Comparison of ENCODE assay signal across 20 mouse cellular contexts in the genomic region with DNA sequence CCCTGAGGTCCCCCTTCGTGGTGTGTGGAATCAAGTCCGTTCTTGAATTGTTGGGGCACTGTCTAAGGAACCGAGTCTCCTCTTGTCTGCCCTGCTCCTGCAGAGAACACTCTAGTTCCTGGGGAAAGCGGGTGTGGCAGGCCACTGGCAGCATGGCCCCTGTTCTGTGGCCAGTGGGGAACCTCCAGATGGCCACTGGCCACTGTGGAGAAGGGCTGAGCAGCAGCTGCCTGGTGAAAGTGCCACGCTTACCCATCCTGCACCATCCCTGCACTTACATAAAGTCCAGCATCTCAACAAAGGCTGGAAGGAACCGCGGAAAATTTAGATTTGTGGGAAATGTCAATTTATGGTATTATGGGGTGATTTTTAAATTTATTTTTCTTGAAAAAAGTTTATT. TPM values are rescaled to one million over a fixed set of nuclear protein-coding genes. Genes with fewer than 3 reads are reported as not detected.
DNase-seq lines count a peak whose midpoint lies in the region; ATAC-seq and TF ChIP-seq lines count a peak whose summit lies in the region.
"Had no signal": no experiment of that assay in that cellular context is flagged by ENCODE, and none has a peak within 500 bp of the region (broad histone marks: within the 10 kb centered on the region; RNA-seq: fewer than 3 reads in every experiment).

No protein-coding gene starts in this region.

- no peak for ATAC-seq in embryonic facial prominence, embryonic 12.5 days (ENCODE audit: insufficient number of reproducible peaks, insufficient read depth, low FRiP score, low TSS enrichment)
- ATAC-seq: forebrain, embryonic 16.5 days; hindbrain, postnatal 0 days had no signal

- 79% methylated on average over 7 of the region's 7 CpGs for WGBS in embryonic facial prominence, embryonic 12.5 days
- WGBS in embryonic facial prominence, embryonic 10.5 days = 92% methylated on average over 7 of the region's 7 CpGs
- WGBS in thymus, adult 2 months = 94% methylated on average over 7 of the region's 7 CpGs
- 88% methylated on average over 7 of the region's 7 CpGs for WGBS in limb, embryonic 10.5 days

- H3K27ac ChIP-seq in embryonic facial prominence, embryonic 12.5 days = peak overlapping the region; percentile 42; the same call in 1 of the 2 replicates
- H3K27ac ChIP-seq in embryonic facial prominence, embryonic 10.5 days (replicated peaks) = no peak overlapping the region; the same call in 1 of the 2 replicates
- no peak overlapping the region for H3K27ac ChIP-seq in thymus, adult 2 months (ENCODE audit: control insufficient read depth, insufficient read depth, low read length)
- H3K27ac ChIP-seq in limb, embryonic 10.5 days = 0 out of 2 replicates have a peak overlapping the region, but pooled peaks have one; percentile 7
- H3K27ac ChIP-seq: heart, adult 2 months; heart, embryonic 15.5 days; hindbrain, embryonic 13.5 days; hindbrain, postnatal 0 days had no signal

- no peak overlapping the region for H3K4me3 ChIP-seq in embryonic facial prominence, embryonic 12.5 days
- no peak overlapping the region for H3K4me3 ChIP-seq in embryonic facial prominence, embryonic 10.5 days
- H3K4me3 ChIP-seq in thymus, adult 2 months (ENCODE audit: control insufficient read depth, insufficient read depth, low read length) = no peak overlapping the region
- no peak overlapping the region for H3K4me3 ChIP-seq in limb, embryonic 10.5 days
- H3K4me3 ChIP-seq in myocyte = no peak overlapping the region
- H3K4me3 ChIP-seq: heart, adult 2 months; heart, embryonic 15.5 days; hindbrain, embryonic 13.5 days had no signal

- no peak for TF ChIP-seq POLR2A in thymus, adult 2 months (IDR thresholded peaks at IDR 0.05; ENCODE audit: control insufficient read depth, extremely low read depth, insufficient read depth, low read length, poor library complexity)
- no peak for TF ChIP-seq POLR2A in myocyte (IDR thresholded peaks at IDR 0.05; ENCODE audit: insufficient read length, low read depth)

- H3K79me2 ChIP-seq in myocyte (ENCODE audit: control insufficient read depth, insufficient read depth) = peaks cover 6% of the 10 kb centered on the region

- no peak overlapping the region for H3K4me2 ChIP-seq in embryonic facial prominence, embryonic 12.5 days (replicated peaks)
- H3K4me2 ChIP-seq in myocyte (ENCODE audit: low read depth) = no peak overlapping the region
- H3K4me2 ChIP-seq: heart, embryonic 11.5 days; heart, embryonic 15.5 days; hindbrain, embryonic 13.5 days had no signal

- peaks cover 33% of the 10 kb centered on the region for H3K4me1 ChIP-seq in embryonic facial prominence, embryonic 12.5 days
- peaks cover 18% of the 10 kb centered on the region; the same call in 1 of the 2 replicates for H3K4me1 ChIP-seq in embryonic facial prominence, embryonic 10.5 days
- no peaks in the 10 kb centered on the region for H3K4me1 ChIP-seq in thymus, adult 2 months (replicated peaks; ENCODE audit: control insufficient read depth, insufficient read depth, low read length)
- H3K4me1 ChIP-seq in limb, embryonic 10.5 days = peaks cover 37% of the 10 kb centered on the region
- H3K4me1 ChIP-seq: hindbrain, embryonic 13.5 days had no signal

- peaks cover 43% of the 10 kb centered on the region for H3K36me3 ChIP-seq in embryonic facial prominence, embryonic 12.5 days
- H3K36me3 ChIP-seq in embryonic facial prominence, embryonic 10.5 days (replicated peaks) = peaks cover 78% of the 10 kb centered on the region
- H3K36me3 ChIP-seq in thymus, adult 2 months (ENCODE audit: control insufficient read depth, insufficient read depth, low read length) = peaks cover 24% of the 10 kb centered on the region
- H3K36me3 ChIP-seq in limb, embryonic 10.5 days = peaks cover 70% of the 10 kb centered on the region
- no peaks in the 10 kb centered on the region for H3K36me3 ChIP-seq in myocyte (ENCODE audit: control insufficient read depth, insufficient read depth)

- TF ChIP-seq CTCF in thymus, adult 2 months (IDR thresholded peaks at IDR 0.05; ENCODE audit: borderline replicate concordance, control insufficient read depth, extremely low read depth, insufficient read depth, low read length, poor library complexity) = 0 out of 2 replicates have a peak, but pooled peaks have one; percentile 16

- no peak for DNase-seq in embryonic facial prominence, embryonic 10.5 days (ENCODE audit: low spot score)
- no peak for DNase-seq in thymus, adult 2 months
- DNase-seq in thymus, postnatal 25 days = no peak
- DNase-seq in limb, embryonic 10.5 days (ENCODE audit: low spot score) = no peak
- DNase-seq in frontal cortex, adult 2 months (ENCODE audit: extremely low spot score in 1 of 2, low spot score in 1 of 2) = no peak
- no peak for DNase-seq in Muller cell, postnatal 12 days (ENCODE audit: inconsistent ontology term)
- DNase-seq: adrenal gland, postnatal 10 days; cerebellum, adult 18-20 months; cerebellum, postnatal 10 days; embryo, embryonic 11 days; heart, adult 2 months; heart, postnatal 14 days; kidney, adult 18-20 months had no signal

- H3K9me3 ChIP-seq in embryonic facial prominence, embryonic 12.5 days = no peaks in the 10 kb centered on the region
- H3K9me3 ChIP-seq in embryonic facial prominence, embryonic 10.5 days = no peaks in the 10 kb centered on the region
- no peaks in the 10 kb centered on the region for H3K9me3 ChIP-seq in limb, embryonic 10.5 days (replicated peaks)
- H3K9me3 ChIP-seq: heart, embryonic 15.5 days; hindbrain, embryonic 13.5 days had no signal

- H3ac ChIP-seq in myocyte (ENCODE audit: control insufficient read depth, insufficient read length) = no peak overlapping the region

- no peak overlapping the region for H3K9ac ChIP-seq in embryonic facial prominence, embryonic 12.5 days
- H3K9ac ChIP-seq: heart, embryonic 15.5 days; hindbrain, embryonic 13.5 days had no signal

- H3K27me3 ChIP-seq in embryonic facial prominence, embryonic 12.5 days = no peaks in the 10 kb centered on the region
- H3K27me3 ChIP-seq in embryonic facial prominence, embryonic 10.5 days (replicated peaks; ENCODE audit: low read depth, poor library complexity, severe bottlenecking) = no peaks in the 10 kb centered on the region
- H3K27me3 ChIP-seq in thymus, adult 2 months (ENCODE audit: control insufficient read depth, insufficient read depth, low read length) = no peaks in the 10 kb centered on the region
- no peaks in the 10 kb centered on the region for H3K27me3 ChIP-seq in limb, embryonic 10.5 days (ENCODE audit: low read depth, poor library complexity, severe bottlenecking)
- H3K27me3 ChIP-seq in myocyte (ENCODE audit: control insufficient read depth, insufficient read depth, insufficient read length) = no peaks in the 10 kb centered on the region
- H3K27me3 ChIP-seq: heart, embryonic 15.5 days; hindbrain, embryonic 13.5 days had no signal

TF ChIP-seq in myocyte, 11 proteins besides CTCF, POLR2A, EP300 and RAD21:
- TF ChIP-seq USF1 (IDR thresholded peaks at IDR 0.05; ENCODE audit: low read depth) (no peak), SRF (IDR thresholded peaks at IDR 0.05; ENCODE audit: control insufficient read depth, insufficient read length, low read depth) (no peak), MYOD1 (IDR thresholded peaks at IDR 0.05; ENCODE audit: control insufficient read depth in 1 of 3, insufficient read length in 2 of 3, low read depth in 2 of 3) (peak in 1 of 3 experiments; percentile 50), MYOG (IDR thresholded peaks at IDR 0.05; ENCODE audit: control insufficient read depth in 1 of 3, insufficient read depth in 1 of 3, insufficient read length in 2 of 3, low read depth in 2 of 3) (peak in 2 of 3 experiments; percentile 8 to 61), TCF3 (IDR thresholded peaks at IDR 0.05; ENCODE audit: insufficient read length, low read depth) (no peak), TCF12 (IDR thresholded peaks at IDR 0.05; ENCODE audit: insufficient read depth, poor library complexity, severe bottlenecking) (no peak), POLR2AphosphoS2 (IDR thresholded peaks at IDR 0.05; ENCODE audit: insufficient read length, low read depth) (no peak), REST (IDR thresholded peaks at IDR 0.05; ENCODE audit: insufficient read depth, insufficient read length) (no peak)

RNA-seq across cellular contexts. Expression of a gene that starts 34.1 kb away (rescaled TPM):
- 15.0 and 17.0 TPM in 2 replicates for polyA plus RNA-seq in embryonic facial prominence, embryonic 12.5 days (2016; fragmentation: Nextera tagmentation; extraction: Ambion mirVana)
- 17.5 and 17.7 TPM in 2 replicates for polyA plus RNA-seq in embryonic facial prominence, embryonic 10.5 days (2016; fragmentation: Nextera tagmentation; extraction: Ambion mirVana)
- polyA plus RNA-seq in thymus, adult 2 months (2012; rRNA removed) = 42.6 and 50.1 TPM in 2 replicates
- polyA plus RNA-seq in limb, embryonic 10.5 days (2016; fragmentation: Nextera tagmentation; extraction: Ambion mirVana) = 14.6 and 19.7 TPM in 2 replicates
- polyA plus RNA-seq in myocyte (2012; fragmentation: generic; extraction: Trizol) = 5.6 TPM
- 19.6 and 19.7 TPM in 2 replicates for polyA plus RNA-seq in frontal cortex, adult 2 months (2012; rRNA removed)

RNA-seq across cellular contexts. Expression of a gene that starts 34.1 kb away (rescaled TPM):
- polyA plus RNA-seq in embryonic facial prominence, embryonic 12.5 days (2016; fragmentation: Nextera tagmentation; extraction: Ambion mirVana) = 134 TPM in 2 replicates
- polyA plus RNA-seq in embryonic facial prominence, embryonic 10.5 days (2016; fragmentation: Nextera tagmentation; extraction: Ambion mirVana) = 141 and 158 TPM in 2 replicates
- polyA plus RNA-seq in thymus, adult 2 months (2012; rRNA removed) = 29.5 and 33.3 TPM in 2 replicates
- polyA plus RNA-seq in limb, embryonic 10.5 days (2016; fragmentation: Nextera tagmentation; extraction: Ambion mirVana) = 115 and 133 TPM in 2 replicates
- polyA plus RNA-seq in myocyte (2012; fragmentation: generic; extraction: Trizol) = 48.8 TPM
- 17.7 and 17.8 TPM in 2 replicates for polyA plus RNA-seq in frontal cortex, adult 2 months (2012; rRNA removed)

Comparison
In these comparisons a context has a peak if more than half of its experiments do, and no peak if none do; other contexts are left out.
1. H3K27ac ChIP-seq: peak in embryonic facial prominence, embryonic 12.5 days (single experiment) and limb, embryonic 10.5 days (single experiment); none in embryonic facial prominence, embryonic 10.5 days (single experiment) and thymus, adult 2 months (single experiment).